Mouse (Mus musculus) brain, embryonic 14.5 days (tissue): ENCODE results near the gene Olfr980.
"Not testable (repeated sequence)": the region's sequence is repeated elsewhere in the genome, so short reads cannot be mapped to it uniquely, and the experiment has no call there.

Source experiments
- CTCF ChIP-seq: fragments of 200-500 bp; IDR thresholded peaks from 2 replicates; pipeline ENCODE4 v1.5.1; 2012; ENCODE audit warnings: inconsistent platforms, mild to moderate bottlenecking, moderate library complexity, borderline replicate concordance; ENCODE audit not compliant: insufficient read depth, insufficient read length; ENCODE audit errors: extremely low read depth
- POLR2A ChIP-seq: fragments of 200-500 bp; IDR thresholded peaks from 2 replicates; pipeline ENCODE4 v1.6.1; 2012; ENCODE audit warnings: mild to moderate bottlenecking, inconsistent platforms, borderline replicate concordance; ENCODE audit not compliant: poor library complexity, insufficient read depth, insufficient read length, severe bottlenecking; ENCODE audit errors: extremely low read depth

GRCm38 (mm10) chr9:39961033-39961432 lies 48.3 kb downstream of the Olfr980 start, which contains the start of gene Olfr976:
- not testable (repeated sequence) for TF ChIP-seq CTCF, POLR2A
